Mouse (Mus musculus): Measurements from ENCODE around the gene Rgs7. TPM values are rescaled to one million over a fixed set of nuclear protein-coding genes. Genes with fewer than 3 reads are reported as not detected.

Rgs7 gene
- total RNA-seq, 2 experiments from 2014 or later: 10.5 to 12.1 TPM

GRCm38 (mm10) chr1:175174918-175175675 lies 317.2 kb downstream of the Rgs7 start:
- no peak for DNase-seq

GRCm38 (mm10) chr1:175155469-175155868 lies 336.8 kb downstream of the Rgs7 start:
- DNase-seq: no peak

- no peak for DNase-seq
These were observed 349.2 kb downstream of the Rgs7 start for GRCm38 (mm10) chr1:175143051-175143450.

GRCm38 (mm10) chr1:175128525-175128924 lies 363.8 kb downstream of the Rgs7 start:
- DNase-seq: peak in 1 of 2 experiments; percentile 10

GRCm38 (mm10) chr1:175124416-175124815 lies 367.9 kb downstream of the Rgs7 start:
- DNase-seq: no peak

- peak; percentile 14 to 44 for DNase-seq
These were observed 373.3 kb downstream of the Rgs7 start for GRCm38 (mm10) chr1:175118904-175119555.

- no peak for DNase-seq
These were observed 383.9 kb downstream of the Rgs7 start for GRCm38 (mm10) chr1:175108270-175108860.

- no peak for DNase-seq
These were observed 386.0 kb downstream of the Rgs7 start for GRCm38 (mm10) chr1:175106315-175106714.

- no peak for DNase-seq
These were observed 386.9 kb downstream of the Rgs7 start for GRCm38 (mm10) chr1:175105426-175105825.

GRCm38 (mm10) chr1:175097014-175097413 lies 395.3 kb downstream of the Rgs7 start:
- no peak for DNase-seq

- no peak for DNase-seq
These were observed 410.2 kb downstream of the Rgs7 start for GRCm38 (mm10) chr1:175082104-175082503.

- DNase-seq: no peak
These were observed 412.3 kb downstream of the Rgs7 start for GRCm38 (mm10) chr1:175079819-175080608.

- DNase-seq: no peak
These were observed 418.6 kb downstream of the Rgs7 start for GRCm38 (mm10) chr1:175073500-175074232.

- DNase-seq: no peak
These were observed 422.5 kb downstream of the Rgs7 start for GRCm38 (mm10) chr1:175069758-175070290.

- DNase-seq: no peak
These were observed 443.2 kb downstream of the Rgs7 start for GRCm38 (mm10) chr1:175049121-175049520.

- peak; percentile 32 to 64 for DNase-seq
These were observed 451.0 kb downstream of the Rgs7 start for GRCm38 (mm10) chr1:175041167-175041817.

GRCm38 (mm10) chr1:175040038-175040437 lies 452.3 kb downstream of the Rgs7 start:
- no peak for DNase-seq

- no peak for DNase-seq
These were observed 452.7 kb downstream of the Rgs7 start for GRCm38 (mm10) chr1:175039567-175039966.

GRCm38 (mm10) chr1:175035461-175035860 lies 456.8 kb downstream of the Rgs7 start:
- no peak for DNase-seq

- no peak for DNase-seq
These were observed 460.3 kb downstream of the Rgs7 start for GRCm38 (mm10) chr1:175032015-175032414.

- DNase-seq: peak in 1 of 2 experiments; percentile 4
These were observed 463.5 kb downstream of the Rgs7 start for GRCm38 (mm10) chr1:175028716-175029204.

Measured in adrenal gland, postnatal 36 days (tissue).